Mouse (Mus musculus) cerebellum, adult 2 months (tissue): ENCODE measurements around the gene Col4a2. TPM values are rescaled to one million over a fixed set of nuclear protein-coding genes. Genes with fewer than 3 reads are reported as not detected.

ENCODE experiments used
- DNase-seq, 2 experiments: peaks; one replicate each; pipeline ENCODE4 v3.0.0; 2021
- H3K27ac ChIP-seq: fragments of 200-500 bp; 2 replicates; pipeline ENCODE4 v1.5.1; 2012; ENCODE audit warnings: low read length, control low read depth, inconsistent platforms; ENCODE audit not compliant: insufficient read depth
- H3K27me3 ChIP-seq: fragments of 200-500 bp; 2 replicates; pipeline ENCODE4 v1.6.1; 2012; ENCODE audit warnings: inconsistent platforms, mild to moderate bottlenecking, low read length, moderate library complexity; ENCODE audit not compliant: control insufficient read depth, insufficient read depth
- H3K4me1 ChIP-seq: fragments of 200-500 bp; 2 replicates; pipeline ENCODE4 v1.6.1; 2011; ENCODE audit warnings: low read length; ENCODE audit not compliant: control insufficient read depth, insufficient read depth
- H3K4me3 ChIP-seq: fragments of 200-500 bp; replicated peaks from 2 replicates; pipeline ENCODE3; 2011; ENCODE audit warnings: mild to moderate bottlenecking, low read depth, low read length, control low read depth; ENCODE audit not compliant: insufficient read depth
- CTCF ChIP-seq: fragments of 200-500 bp; IDR thresholded peaks from 2 replicates; pipeline ENCODE4 v1.5.1; 2011; ENCODE audit warnings: low read depth, mild to moderate bottlenecking, control low read depth, low read length, moderate library complexity, borderline replicate concordance; ENCODE audit not compliant: insufficient read depth
- POLR2A ChIP-seq: fragments of 200-500 bp; IDR thresholded peaks from 2 replicates; pipeline ENCODE4 v1.6.1; 2011; ENCODE audit warnings: low read length, control low read depth, borderline replicate concordance; ENCODE audit not compliant: insufficient read depth
- WGBS: fragments of 180-500 bp; shearing (Covaris S2); methylation state at CpG from one replicate; pipeline ENCODE4 v1.1.7; 2018; 5-methylcytosine and 5-hydroxymethylcytosine counted together
- polyA plus RNA-seq: library from polyadenylated mRNA; depleted of rRNA; stranded (reverse); fragments of >200 nt; gene quantifications from 2 replicates; pipeline ENCODE4 v1.2.3, GENCODE M21; 2012

The Col4a2 gene
- polyA plus RNA-seq, 1 experiment, result 15.0 TPM

DNA sequence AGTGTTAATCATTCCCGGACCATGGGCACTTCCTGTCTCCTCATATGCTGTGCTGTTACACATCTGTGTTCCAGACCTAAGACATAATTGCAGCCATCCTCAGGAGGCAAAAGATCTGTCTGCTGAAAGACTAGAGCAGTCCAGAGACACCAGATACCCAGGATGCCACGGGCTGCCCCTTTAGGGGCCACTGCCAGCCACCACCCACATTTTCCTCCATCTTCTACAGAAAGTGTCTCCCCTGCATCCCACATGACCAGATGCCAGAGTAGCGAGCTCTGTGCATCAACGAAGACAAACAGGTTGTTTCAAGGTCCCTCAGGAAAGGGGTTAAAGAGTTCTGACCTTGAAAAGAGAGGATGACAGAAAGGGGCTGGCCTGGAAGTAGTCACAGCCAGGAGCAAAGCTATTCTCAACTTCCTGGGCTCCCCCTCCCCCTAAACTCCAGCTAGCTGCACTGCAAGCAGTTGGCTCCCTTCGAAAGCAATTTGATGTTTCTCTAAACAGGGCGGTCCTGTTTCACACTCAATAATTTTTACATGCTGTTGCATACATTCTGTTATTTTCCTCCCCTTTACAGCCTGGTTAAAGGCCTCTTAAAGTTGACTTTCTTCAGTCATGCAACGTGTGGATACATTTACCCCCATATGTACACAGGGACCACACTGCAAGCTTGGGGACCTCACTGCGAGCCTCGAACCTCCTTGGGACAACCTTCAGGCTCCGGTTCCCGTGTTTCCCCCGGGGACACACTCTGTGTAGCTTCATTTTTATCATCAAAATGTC is 13.9 kb upstream of the Col4a2 start:
- DNase-seq, result no peak
- no peaks in the 10 kb centered on the region for H3K4me1 ChIP-seq
- WGBS, result 73% methylated on average over 12 of the region's 12 CpGs
- H3K27me3 ChIP-seq, result no peaks in the 10 kb centered on the region; the same call in 1 of the 2 replicates
- H3K4me3 ChIP-seq, result no peak overlapping the region
- TF ChIP-seq CTCF (no peak), POLR2A (no peak)
- no peak overlapping the region for H3K27ac ChIP-seq

DNA sequence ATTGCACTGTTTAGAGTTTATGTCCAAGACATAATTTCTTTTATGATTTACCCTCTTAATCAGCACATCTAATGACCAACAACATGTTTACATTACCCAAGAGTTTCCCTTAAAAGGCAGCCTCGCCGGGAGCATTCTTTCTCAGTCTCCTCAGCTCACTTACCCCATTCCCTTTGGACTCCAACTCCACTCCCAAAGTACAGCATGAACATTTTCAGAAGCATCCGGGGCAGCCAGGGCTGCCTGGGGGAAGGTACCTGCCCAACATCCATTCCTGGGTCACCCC is 13.3 kb upstream of the Col4a2 start:
- WGBS, result 88% methylated on average over 3 of the region's 3 CpGs
- no peak for TF ChIP-seq CTCF
- TF ChIP-seq POLR2A, result no peak
- DNase-seq, result no peak
- H3K27ac ChIP-seq, result no peak overlapping the region
- H3K4me3 ChIP-seq, result no peak overlapping the region
- H3K27me3 ChIP-seq, result no peaks in the 10 kb centered on the region; the same call in 1 of the 2 replicates
- H3K4me1 ChIP-seq, result no peaks in the 10 kb centered on the region

DNA sequence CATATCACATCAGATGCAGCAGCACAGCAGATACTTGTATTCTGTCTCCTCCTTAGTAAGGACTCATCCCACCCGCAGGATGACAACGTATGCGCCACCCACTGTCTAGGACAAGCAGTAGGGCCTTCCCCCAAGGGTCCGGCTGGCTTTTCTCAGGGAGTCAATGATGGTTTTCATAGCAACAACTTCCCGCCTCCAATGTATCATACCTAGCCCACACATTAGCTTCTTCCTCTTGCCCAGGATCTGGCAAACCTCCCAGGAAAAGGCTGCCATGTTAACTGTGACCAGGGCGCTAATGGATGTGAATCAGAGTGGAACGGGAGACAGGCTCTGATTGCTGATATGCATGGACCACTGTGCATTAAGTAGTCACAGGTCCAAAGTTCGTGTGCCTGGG is 12.2 kb upstream of the Col4a2 start:
- Histone ChIP-seq H3K27ac (no peak overlapping the region), H3K4me3 (no peak overlapping the region), H3K4me1 (no peaks in the 10 kb centered on the region), H3K27me3 (no peaks in the 10 kb centered on the region; the same call in 1 of the 2 replicates)
- 68% methylated on average over 8 of the region's 8 CpGs for WGBS
- TF ChIP-seq CTCF (no peak), POLR2A (no peak)
- no peak for DNase-seq

GRCm38 (mm10) chr8:11304027-11304601 is 8.5 kb upstream of the Col4a2 start:
- no peak for TF ChIP-seq POLR2A
- no peak for TF ChIP-seq CTCF
- 92% methylated on average over 6 of the region's 6 CpGs for WGBS
- H3K4me3 ChIP-seq, result no peak overlapping the region
- H3K27me3 ChIP-seq, result no peaks in the 10 kb centered on the region
- no peak overlapping the region for H3K27ac ChIP-seq
- no peak for DNase-seq
- no peaks in the 10 kb centered on the region for H3K4me1 ChIP-seq

DNA sequence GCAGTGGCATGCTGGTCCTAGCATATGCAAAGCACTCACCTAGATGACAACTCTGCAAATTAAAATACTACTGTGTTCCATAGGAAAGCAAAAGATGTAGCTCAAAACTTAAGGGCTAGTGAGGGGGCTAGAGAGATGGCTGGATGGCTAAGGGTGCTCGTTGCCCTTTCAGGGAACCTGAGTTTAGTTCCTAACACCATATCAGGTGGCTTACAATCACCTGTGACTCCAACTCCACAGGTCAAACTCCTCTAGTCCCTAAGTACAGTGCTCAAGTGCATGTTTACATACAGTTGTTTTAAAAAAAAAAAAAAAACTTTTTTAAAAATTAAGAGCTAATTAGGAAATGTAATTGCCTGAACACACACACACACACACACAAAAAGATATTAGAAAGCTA is 7.1 kb upstream of the Col4a2 start:
- no peaks in the 10 kb centered on the region for H3K27me3 ChIP-seq
- H3K27ac ChIP-seq, result no peak overlapping the region
- H3K4me3 ChIP-seq, result no peak overlapping the region
- TF ChIP-seq CTCF (no peak), POLR2A (no peak)
- no peaks in the 10 kb centered on the region for H3K4me1 ChIP-seq
- DNase-seq, result no peak
- 94% methylated on average over 1 of the region's 1 CpGs for WGBS

GRCm38 (mm10) chr8:11307451-11307850 is 5.2 kb upstream of the Col4a2 start:
- WGBS, result 69% methylated on average over 7 of the region's 7 CpGs
- TF ChIP-seq POLR2A (no peak), CTCF (no peak)

DNA sequence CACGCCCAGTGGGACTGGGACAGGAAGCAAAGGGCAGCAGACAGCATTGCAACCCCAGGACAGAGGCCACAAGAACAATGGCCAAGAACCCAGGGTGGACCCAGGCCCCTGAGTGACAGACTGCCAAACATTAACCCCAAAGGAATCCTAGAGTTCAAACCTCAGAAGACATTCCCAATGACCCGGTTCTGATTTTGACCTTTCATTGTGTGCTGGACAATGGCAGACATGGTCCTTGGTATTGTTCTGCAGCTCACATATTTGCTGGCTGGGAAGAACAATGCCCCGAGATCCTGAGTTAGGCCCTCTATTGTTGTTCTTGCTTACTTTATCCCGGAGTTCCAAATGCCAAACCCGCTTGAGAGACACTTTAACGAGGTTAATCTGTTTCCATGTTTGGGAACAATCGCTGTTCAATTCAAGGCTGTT is 4.0 kb upstream of the Col4a2 start:
- Histone ChIP-seq H3K27ac (no peak overlapping the region), H3K4me3 (no peak overlapping the region), H3K4me1 (no peaks in the 10 kb centered on the region), H3K27me3 (no peaks in the 10 kb centered on the region)
- no peak for DNase-seq
- WGBS, result 56% methylated on average over 7 of the region's 7 CpGs
- TF ChIP-seq POLR2A (no peak), CTCF (no peak)

More at GRCm38 (mm10) chr8:11307451-11307850, 5.2 kb upstream of the Col4a2 start:
- Histone ChIP-seq H3K4me1 (no peaks in the 10 kb centered on the region), H3K27me3 (no peaks in the 10 kb centered on the region), H3K27ac (no peak overlapping the region), H3K4me3 (no peak overlapping the region)
- DNase-seq, result no peak

- H3K27ac ChIP-seq, result no peak overlapping the region
- DNase-seq, result no peak
- H3K4me3 ChIP-seq, result no peak overlapping the region
- no peaks in the 10 kb centered on the region for H3K27me3 ChIP-seq
- WGBS, result 67% methylated on average over 5 of the region's 5 CpGs
- TF ChIP-seq POLR2A (no peak), CTCF (no peak)
- H3K4me1 ChIP-seq, result no peaks in the 10 kb centered on the region
These were observed 3.4 kb upstream of the Col4a2 start for GRCm38 (mm10) chr8:11309226-11309625.
